Mouse (Mus musculus): Measurements from ENCODE around the gene Mrpl44. TPM values are rescaled to one million over a fixed set of nuclear protein-coding genes. Genes with fewer than 3 reads are reported as not detected.

The Mrpl44 gene
- 11.4 TPM for polyA plus RNA-seq (2014; fragmentation: Illumina TruSeq; extraction: RNeasy Lipid Tissue Mini Kit (QIAGEN cat#74804); ENCODE audit: low read depth, low replicate concordance)

DNA sequence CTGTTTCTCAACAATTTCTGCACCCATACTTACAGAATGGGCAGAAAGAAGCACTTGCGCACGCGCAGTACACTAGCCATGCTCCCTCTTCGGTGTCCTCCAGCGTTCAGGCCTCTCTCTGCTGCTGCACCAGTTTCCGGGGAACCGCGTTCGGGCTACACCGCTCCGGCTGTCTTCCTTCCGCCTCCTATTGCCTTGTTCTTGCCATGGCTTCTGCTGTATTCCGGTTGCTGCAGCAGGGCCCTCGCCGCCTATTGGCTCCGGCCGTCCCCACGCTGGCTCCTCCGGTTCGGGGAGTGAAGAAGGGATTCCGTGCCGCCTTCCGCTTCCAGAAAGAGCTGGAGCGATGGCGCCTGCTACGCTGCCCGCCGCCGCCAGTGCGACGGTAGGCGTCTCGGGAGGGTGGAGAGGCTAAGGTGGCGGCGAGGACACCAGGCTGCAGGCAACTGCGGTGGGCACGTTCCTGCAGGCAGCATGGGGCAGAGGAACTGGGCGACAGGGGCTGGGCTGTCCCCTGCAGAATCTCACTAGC is at the start of gene Mrpl44, which contains the start of gene Wdfy1:
Mrpl44 (plus strand) TSS at position 92 of the 532 bp plus-strand sequence.
Wdfy1 (minus strand) TSS at position 217 of the 532 bp plus-strand sequence.

Other genes starting within 250 kb of the Mrpl44 start
- 104 TPM for gene Ap1s3, start 104.0 kb upstream of the Mrpl44 start, polyA plus RNA-seq (2014; fragmentation: Illumina TruSeq; extraction: RNeasy Lipid Tissue Mini Kit (QIAGEN cat#74804); ENCODE audit: low read depth, low replicate concordance)
- gene Wdfy1, start 125 bp downstream of the Mrpl44 start, polyA plus RNA-seq (2014; fragmentation: Illumina TruSeq; extraction: RNeasy Lipid Tissue Mini Kit (QIAGEN cat#74804); ENCODE audit: low read depth, low replicate concordance), result 30.0 TPM
- gene Serpine2, start 85.2 kb downstream of the Mrpl44 start, polyA plus RNA-seq (2014; fragmentation: Illumina TruSeq; extraction: RNeasy Lipid Tissue Mini Kit (QIAGEN cat#74804); ENCODE audit: low read depth, low replicate concordance), result 15.3 TPM